Mouse (Mus musculus) gastrocnemius, adult 18-20 months (tissue): ENCODE data around the gene Usp46. TPM values are rescaled to one million over a fixed set of nuclear protein-coding genes. Genes with fewer than 3 reads are reported as not detected.
"Not testable (repeated sequence)": the region's sequence is repeated elsewhere in the genome, so short reads cannot be mapped to it uniquely, and the experiment has no call there.

Experiments
- DNase-seq: peaks from one replicate; pipeline ENCODE4 v3.0.0; 2021; ENCODE audit warnings: low spot score
- total RNA-seq, 2 experiments: library from RNA; stranded (reverse); gene quantifications; 2 replicates each; pipeline ENCODE4 v1.2.3; 2021

Usp46 gene
- total RNA-seq, 2 experiments from 2014 or later = 10.4 to 16.0 TPM

DNA sequence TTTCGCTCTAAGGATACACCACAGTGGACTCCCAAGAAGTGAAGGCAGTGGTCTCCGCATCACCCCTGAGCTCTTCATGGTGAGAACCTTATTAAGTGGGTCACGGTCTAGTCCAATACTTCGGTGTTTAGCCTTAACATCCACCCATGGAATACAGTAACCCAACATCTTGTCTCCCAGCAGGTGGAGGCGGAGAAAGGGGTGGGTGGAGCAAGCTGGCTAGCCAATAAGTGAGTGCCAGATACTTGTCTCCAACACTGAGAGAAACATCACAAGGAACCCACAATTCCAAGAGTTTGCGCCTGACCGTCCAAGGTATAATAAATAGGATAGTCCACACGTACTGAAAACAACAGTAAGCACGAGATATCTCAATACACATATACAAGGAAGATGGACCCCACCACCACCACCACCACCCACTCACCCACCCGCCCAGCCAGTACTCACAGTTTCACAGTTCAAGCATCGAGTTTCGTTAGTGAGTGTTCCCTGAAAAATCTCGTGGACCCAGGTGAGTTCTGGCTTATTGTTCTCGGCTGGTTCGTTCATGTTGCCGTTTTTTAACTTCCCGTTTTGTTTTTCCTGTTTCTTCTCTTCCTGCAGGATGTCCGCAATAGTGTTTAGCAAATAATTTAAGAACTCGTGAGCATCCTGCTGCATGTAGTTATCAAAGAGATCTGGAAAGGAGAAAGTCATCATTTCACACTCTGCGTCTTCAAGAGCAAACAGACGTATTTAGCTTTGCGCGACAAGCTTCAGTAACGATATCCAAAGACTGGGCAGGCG, 39.3 kb downstream of the Usp46 start:
- DNase-seq = no peak

DNA sequence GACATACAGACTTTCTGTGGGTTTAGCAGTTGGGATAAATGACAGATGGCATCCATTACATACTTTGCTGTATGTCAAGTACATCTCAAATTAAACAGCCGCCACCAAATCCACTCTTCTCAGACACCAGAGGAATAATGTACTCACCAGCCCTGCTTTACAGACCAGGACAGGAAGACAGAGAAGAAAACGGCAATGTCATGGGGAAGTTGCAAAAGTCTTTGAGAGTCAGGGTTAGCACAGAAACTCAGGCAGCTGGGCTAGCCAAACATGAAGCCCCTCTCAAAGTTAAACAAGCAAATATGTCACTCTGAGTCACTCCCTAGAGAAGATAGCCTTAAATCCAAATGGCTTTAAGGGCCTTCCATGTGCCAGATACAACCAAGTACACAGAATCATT, 40.0 kb downstream of the Usp46 start:
- no peak for DNase-seq

DNA sequence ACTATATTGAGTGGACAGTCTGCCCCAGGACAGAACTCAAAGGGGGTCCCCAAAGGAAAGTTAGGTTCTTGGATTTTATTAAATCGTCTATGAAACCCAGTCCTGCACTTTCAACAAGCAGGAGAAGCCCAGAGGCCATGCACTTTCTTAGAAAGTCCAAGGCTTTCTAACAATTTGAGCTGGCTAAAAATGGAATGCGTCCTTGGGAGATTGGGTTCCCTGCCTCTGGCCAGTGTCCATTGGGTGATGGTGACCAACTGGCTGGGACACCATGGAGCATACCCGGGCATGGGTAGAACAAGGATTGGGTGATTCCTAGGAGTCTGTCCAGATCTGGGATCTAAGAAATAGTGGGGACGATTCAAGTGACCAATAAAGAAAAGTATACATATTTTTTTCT, 47.7 kb downstream of the Usp46 start:
- peak; percentile 77 for DNase-seq

DNA sequence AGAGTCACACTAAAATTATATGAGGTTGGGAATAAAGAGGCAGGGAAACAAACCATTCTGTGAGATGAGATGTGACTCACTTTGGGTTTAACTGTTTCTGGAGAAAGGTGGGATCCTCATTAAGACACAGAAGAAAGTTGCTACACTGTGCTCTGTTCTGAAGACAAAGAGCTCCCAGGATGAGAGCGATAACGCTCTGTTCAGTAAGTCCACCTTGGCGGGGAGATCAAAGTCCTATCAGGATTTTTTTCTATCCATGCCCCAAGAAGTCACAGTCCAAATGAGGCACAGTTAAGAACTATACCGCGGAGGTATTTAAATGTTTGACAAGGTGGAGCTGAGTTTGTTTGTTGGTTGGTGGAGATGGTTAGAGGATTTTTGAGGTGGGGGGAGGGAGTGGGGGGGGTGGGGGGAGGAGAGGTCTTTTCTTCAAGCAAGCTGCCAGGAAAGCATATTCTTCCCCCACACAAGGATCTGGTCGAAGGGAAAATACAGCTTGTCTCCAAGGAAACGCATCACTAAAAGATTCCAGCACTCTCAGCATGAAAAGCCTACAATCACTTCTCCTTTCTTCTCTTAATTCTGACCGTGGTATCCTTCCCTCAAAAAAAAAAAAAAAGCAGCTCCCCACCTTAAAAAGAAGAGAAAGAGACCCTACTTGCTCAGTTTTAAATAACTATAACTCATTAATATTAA, 49.2 kb downstream of the Usp46 start:
- DNase-seq = no peak

DNA sequence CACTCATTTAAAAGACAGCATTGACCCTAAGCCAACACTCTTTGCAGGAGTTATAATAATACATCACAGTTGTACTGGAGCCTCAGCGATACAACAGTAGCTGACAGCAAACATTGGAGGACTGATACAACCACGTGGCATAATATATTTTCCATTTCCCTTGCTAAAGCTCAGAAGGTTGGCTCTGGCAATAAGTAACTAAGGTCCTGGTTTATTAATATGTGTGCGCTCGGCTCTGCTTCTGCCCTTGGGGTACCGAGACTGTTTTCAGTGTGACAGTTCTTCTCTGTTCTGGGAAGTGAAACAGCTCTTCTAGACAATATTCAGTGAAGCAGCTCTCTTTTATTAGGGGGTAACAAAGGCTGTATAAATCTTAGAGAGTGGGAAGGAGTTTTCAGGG, 50.7 kb downstream of the Usp46 start:
- DNase-seq = no peak

DNA sequence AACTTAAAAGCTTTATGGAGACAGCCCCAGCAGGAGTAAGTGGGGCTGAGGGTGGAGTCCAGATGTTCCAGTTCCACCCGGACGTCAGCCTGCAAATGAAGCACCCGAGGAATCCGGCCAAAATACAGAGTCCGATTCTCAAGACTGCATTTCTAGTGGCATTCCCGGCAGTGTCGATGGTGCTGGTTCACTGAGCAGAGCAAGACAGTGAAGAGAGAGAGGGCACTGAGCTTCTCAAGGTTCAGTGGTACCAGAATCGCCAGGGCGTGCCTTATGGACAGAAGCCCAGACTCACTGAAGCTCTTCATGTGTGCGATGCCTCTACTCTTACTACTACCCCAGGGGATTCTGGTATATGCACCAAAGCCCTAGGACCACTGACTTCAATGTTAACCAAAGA, 56.6 kb downstream of the Usp46 start:
- DNase-seq = no peak

DNA sequence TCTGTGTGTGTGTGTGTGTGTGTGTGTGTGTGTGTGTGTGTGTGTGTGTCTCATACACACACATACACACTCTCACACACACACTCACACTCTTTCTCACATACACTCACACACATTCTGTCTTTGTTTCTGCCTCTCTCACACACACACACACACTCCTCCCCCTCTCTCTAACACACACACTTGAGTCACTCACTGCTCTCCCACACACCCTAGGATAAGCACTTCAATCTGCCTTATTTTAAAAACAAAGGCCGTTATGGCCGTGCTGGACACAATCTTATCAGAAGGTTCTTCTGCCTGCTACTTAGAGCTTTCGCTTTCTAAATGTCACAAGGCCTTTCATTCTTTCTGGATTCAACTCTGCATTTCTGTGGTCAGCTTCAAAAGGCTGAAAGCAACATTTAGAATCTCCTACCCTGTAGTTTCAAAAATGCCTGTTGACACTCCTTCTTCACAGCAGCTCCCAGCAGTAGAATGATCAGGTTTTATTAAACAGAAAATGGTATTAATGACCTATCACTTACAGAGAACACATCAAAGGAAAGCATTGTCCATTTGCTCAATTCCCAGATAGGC, 60.6 kb downstream of the Usp46 start:
- no peak for DNase-seq

DNA sequence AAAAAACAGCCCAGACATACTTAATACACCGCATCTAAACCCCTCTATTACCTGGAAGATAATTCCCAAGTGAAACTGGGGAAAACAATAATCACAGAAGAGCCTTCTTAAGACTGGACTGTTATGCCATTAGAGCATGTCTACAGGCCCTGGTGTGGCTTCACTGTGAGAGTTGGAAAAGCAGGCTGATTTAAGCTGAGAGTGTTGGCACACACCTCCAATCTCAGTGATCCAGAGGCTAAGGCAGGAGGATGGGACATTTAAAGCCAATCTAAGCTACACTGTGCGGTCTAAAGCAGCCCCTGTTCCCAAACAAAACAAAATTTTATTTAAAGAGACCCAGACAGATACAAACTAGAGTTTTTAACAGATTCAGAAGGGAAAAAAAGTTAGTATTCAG, 62.3 kb downstream of the Usp46 start:
- DNase-seq = no peak

DNA sequence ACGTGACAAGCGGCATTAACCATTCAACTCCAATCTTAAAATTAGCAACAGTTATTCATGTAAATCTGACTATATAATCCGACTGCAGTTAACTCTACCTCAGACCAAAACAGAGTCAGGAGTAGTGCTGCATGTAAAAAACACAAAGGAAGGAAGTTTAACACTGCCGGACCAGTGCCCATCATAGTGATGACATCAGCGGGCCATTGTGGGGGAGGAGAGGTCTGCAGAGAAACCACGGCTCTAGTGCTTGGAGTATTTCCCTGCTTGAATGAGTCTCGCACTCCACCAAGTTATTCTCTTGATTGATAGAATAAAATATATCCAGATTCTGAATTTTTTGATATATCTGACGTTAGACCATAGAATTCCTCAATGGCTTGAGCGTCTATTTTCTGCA, 66.5 kb downstream of the Usp46 start:
- DNase-seq = no peak

DNA sequence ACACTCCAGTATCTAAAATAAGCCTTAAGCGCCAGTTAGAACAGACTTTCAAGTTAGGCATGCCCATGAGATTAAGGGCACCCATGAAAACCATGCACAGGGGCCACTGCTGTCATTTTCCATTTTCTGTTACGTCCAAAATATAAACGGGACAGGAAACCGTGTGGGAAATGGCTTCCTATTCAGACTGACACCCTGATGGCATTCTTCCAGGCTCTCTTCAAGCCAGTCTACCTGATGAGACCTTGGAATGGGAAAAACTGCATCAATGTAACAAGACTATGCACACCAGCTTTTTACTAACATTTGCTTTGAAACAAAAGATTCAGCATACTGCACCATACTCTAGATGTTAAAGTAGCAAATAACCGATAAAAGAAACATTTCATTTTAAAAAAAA, 69.3 kb downstream of the Usp46 start:
- no peak for DNase-seq

DNA sequence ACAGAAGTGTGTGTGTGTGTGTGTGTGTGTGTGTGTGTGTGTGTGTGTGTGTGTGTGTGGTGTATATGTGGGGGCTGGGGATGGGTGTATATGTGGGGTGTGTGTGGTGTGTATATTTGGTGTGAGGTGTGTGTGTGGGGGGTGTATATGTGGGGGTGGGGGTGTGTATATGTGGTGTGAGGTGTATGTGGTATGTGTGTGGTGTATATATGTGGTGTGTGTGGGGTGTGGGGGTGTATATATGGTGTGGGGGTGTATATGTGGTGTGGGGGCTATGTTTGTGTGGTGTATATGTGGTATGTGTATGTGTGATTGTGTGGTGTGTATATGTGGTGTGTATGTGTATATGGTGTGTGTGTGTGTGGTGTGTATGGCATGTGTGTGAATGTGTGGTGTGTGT, 73.4 kb downstream of the Usp46 start:
- DNase-seq = no peak

DNA sequence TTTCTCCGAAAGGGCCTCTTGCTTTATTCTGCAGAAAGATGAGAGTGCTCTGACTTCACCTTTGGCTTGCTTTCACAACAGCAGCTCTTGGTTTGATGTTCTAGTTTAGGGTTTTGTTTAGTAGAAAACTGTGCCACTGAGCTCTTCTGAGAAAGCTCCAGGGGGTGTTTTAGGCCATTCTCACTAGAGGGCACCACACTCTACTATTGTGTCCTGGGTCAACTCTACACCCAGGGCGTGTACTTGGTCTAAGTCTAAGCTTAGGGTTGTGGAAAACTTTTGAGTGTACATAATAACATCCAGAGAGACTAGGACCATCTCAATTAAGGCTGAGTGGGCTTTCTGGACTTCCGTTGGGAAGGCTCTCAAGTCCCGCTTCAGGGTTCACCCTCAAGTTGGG, 74.7 kb downstream of the Usp46 start:
- peak; percentile 23 for DNase-seq

DNA sequence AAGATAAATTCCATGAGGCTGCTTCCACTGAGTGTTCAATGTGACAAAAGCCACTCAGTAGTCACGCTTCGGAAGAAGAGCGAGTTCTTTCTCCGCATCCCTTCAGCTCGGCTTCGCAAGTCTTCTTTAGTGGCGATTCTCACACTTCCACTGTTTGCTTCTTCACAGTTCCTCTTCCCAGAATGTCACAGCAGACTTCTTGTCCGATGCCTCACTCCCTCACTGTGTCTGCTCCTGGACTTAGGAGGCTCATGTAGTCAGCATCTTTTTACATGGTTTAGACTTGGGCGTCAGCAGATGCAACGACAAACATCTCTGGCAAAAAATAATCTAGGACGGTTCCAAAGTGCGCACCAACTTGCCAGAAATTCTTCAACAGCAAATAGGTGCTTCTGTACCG, 75.9 kb downstream of the Usp46 start:
- DNase-seq = no peak

DNA sequence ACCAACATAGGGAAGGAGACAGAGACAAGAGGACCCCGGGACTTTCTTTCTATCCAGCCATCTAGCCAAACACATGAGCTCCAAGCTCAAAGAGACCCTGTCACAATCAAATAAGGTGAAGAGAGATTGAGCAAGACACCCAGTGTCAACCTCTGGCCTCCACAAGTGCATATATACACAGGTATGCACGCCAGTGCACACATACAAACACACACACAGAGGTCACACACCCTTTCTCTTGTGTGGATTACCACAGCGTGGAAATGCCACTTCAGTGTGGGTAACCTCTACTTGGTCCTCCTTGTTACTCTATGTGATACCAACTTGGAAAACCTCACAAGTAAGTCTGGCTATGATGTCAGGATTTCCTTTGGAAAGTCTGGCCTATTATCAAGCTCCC, 78.7 kb downstream of the Usp46 start:
- DNase-seq = no peak

DNA sequence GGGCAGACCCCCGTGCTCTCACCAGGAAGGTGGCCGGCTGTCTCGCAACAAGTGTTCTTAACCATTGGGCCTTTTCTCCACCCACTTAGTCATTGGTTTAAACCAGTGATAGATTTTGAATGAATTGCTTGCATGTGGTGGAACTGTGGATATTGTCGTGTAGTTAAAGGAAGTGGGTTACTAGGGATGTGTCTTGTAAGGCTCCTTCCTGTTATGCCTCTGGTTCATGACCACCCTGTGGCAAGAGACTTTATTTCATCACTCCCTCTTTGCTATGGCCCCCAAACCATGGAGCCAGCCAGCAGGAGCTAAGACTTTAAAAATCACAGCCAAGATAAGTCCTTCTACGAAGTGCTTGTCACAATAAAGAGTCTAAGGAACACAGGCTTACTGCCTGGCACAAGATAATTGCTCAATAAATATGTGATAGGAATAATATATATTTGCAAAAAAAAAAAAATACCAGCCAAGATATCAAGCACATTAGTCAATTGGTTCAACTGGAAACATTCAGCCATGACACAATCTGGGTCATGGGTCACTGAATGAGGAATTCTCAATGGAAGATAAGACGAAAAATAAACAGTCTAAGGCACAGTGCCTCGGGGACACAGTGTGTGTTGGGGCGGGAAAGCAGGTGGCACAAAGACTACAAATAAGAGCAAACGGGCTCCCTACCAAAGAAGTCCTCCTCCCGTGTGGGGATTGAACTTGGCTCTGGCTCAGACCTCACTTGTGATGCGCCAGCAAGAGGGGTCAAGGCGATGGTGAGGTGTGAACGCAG, 80.3 kb downstream of the Usp46 start:
- DNase-seq = no peak

DNA sequence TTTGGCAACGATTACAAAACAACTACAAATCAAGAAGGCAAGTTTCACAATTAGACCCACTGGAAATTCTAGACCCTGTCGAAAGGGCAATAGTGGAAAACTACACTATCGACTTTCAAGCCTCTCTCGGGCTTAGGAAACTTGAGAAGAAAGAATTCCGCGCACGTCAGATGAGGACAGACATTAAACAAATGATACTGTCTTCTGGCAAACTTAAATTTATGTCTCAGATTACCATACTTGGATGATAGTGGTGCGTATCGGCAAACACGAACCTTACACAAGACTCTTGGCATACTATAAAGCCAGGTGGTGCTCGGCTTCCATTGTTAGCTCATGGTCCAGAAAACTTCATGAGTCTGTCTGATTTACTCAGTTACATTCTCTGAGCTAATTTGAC, 90.8 kb downstream of the Usp46 start:
- peak; percentile 9 for DNase-seq

DNA sequence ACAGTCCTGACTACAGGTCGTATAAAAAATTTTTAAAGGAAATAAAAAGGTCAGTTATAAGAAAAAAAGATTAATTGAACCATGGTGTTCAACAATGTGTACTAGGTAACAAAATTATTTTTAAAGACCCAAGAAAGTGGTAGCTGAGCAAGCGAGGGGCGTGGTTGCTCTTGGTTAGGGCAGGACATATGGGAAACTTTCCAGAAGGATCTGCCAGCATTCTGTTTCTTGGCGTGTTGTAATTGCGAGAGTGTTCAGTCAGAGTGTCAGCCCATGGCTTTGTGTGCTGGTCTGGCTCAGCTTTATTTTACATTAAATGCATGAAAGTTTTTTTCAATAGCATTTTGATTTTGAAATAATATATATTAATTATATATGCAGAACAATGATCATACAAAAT, 96.5 kb downstream of the Usp46 start:
- DNase-seq = peak; percentile 32

DNA sequence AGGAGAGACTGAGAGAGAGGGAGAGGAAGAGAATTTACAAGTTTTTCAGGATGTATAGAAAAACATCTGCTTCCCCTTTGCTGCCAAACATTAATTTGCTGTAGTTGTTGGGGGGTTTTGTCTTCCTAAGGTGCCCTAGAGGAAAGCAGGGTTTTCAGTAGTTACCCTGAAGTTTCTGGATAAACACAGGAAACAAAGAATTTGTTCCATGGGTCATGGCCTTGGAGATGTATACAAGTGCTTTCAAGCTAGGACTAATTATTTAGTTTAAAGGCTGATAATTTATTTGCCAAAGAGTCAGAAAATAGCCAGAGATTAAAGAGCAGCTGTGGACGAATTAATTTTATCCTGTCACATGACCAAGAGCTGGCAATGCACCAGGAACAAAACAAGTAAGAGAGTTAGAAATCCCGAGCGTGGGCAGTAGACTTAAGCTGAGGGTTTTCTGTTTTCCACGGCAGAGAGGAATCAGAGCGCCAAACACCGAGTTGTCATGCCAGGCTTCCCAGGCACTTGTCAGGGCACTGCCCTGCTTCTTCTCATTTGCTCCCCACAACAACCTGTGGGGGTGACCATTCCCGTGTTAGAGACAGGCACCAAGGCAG, 98.1 kb downstream of the Usp46 start:
- peak; percentile 10 for DNase-seq

DNA sequence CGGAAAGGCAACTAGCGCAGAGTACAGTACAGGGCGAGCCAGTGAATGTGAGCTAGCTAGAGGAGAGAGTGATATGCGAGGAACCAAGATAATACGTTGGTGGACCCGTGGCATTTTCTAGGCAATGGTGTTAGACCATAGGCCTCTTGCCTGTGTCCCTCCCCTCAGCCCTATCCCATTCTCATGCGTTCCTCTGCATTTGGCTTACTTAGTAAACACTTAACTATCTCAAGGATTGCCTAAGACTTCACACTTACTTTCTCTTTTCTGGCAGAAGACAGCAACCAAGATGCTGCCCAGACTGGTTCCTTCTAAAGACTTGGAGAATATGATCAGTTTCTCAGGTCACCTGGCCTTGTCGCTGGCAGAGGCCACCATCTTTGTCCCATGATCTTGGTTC, 98.9 kb downstream of the Usp46 start:
- no peak for DNase-seq

DNA sequence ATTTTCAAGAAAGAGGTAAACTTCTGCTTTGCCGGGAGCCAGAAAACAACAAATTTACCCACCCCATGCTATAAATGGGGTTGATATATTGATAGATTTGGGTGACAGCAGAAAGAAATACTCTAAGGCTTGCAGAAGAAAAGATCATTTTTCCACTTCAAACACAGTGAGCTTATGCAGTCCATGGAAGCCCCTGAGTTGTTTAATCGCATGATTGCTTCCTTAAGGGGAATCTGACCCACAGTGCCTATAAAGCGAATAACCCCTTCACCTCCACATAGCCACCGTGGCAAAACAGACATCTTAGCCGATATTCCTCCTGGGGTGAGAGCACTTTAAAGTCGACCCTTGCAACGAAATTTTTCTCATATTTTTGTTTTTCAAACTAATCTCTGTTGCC, 108.5 kb downstream of the Usp46 start:
- no peak for DNase-seq

DNA sequence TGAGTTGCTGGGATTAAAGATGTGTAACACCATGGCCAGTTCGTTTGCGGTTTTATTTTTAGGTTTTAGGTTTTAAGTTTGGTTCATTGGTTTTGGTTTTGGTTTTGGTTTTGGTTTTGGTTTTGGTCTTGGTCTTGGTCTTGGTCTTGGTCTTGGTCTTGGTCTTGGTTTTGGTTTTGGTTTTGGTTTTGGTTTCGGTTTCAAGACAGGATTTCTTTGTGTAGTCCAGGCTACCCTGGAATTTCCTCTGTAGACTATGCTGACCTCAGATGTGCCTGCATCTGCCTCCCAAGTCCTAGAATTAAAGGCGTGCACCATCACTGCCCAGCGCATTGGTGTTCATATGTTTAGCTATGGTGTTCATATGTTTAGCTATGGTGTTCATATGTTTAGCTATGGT, 109.6 kb downstream of the Usp46 start:
- DNase-seq = not testable (repeated sequence)

DNA sequence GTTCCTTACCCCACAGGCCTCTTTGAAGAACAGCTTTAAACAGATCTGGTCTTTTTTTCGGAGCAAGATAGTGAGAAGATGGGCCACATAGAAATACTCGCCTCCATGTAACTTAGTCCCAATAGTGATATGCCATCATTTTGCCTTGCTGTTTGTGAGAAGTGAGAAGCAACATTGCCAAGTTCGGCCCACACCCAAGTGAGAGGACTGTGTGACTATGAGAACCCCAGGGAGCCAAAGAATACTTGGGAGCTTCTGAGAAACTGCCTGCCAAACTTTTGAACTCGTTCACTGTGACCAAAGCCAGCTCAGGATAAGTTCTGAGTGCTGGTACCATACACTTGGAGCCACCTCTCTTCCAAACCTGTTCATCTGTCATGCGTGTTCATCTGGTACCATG, 110.1 kb downstream of the Usp46 start:
- no peak for DNase-seq
